Mouse (Mus musculus) lung, postnatal 10 days (tissue): ENCODE results near the gene Spire2.
"Not testable (repeated sequence)": the region's sequence is repeated elsewhere in the genome, so short reads cannot be mapped to it uniquely, and the experiment has no call there.

Experiments used
- DNase-seq: peaks from one replicate; pipeline ENCODE4 v3.0.0; 2021

Spire2 gene

DNA sequence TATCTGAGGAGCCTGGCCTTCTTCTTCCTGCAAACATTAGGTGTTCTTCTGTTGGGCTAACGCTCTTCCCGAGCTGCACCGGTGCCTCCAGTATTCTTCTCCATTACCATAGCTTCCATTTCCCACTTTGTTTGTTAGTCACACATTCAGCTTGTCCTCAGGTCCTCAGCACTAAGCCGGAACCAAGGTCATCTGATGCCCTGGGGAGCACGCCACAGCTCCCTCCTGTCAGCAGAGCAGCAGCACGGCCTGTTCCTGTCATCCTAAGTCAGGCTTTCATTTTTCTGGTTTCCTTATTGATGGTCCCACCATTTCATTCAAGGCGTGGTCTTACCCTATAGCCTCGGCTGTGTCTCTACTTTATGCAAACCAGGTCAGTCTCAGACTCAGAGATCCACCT, 55.3 kb downstream of the Spire2 start:
- DNase-seq = no peak

DNA sequence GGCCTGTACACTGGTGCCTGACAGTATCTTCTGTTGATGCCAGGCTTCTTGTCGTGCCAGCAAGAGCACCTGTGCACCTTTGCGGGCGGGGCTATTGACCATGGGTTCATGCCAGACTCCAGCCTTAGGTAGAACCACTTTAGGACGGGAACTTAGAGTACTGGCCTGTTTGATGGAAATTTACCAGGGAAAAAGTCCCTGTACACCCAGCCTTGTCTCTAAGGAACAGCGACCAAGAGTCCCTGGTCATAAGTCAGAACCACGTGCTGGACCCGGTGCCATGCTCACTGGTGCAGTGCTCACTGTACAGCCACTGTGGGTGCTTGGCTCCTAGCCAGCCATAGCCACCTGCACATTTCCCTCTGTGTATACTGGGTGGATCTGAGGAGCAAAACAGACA, 56.5 kb downstream of the Spire2 start:
- DNase-seq = no peak

GRCm38 (mm10) chr8:123398308-123398707, 65.8 kb downstream of the Spire2 start:
- no peak for DNase-seq

DNA sequence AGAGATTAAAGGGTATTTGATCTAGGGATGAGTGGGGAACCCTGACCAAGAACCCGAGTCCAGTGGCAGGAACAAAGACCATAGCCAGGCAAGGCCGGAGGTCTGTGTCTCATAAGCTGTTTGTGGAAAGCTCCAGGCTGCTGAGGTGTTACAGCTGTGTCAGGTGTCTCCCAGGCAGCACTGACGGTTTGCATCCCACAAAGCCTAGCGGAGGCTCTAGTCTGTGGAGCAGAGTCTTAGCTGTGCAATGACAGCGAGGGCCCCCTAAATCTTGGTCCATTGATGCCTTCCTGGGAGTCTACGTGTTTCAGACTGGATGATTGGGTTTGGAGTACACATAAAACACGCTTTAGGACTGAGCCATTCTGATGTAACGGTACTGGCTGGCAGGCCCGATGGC, 69.4 kb downstream of the Spire2 start:
- no peak for DNase-seq

GRCm38 (mm10) chr8:123402730-123403326, 70.3 kb downstream of the Spire2 start:
- DNase-seq = no peak

GRCm38 (mm10) chr8:123404521-123404920, 72.0 kb downstream of the Spire2 start:
- no peak for DNase-seq

- DNase-seq = peak; percentile 75
Measured at GRCm38 (mm10) chr8:123406786-123407185, 74.3 kb downstream of the Spire2 start, which contains the start of gene Mc1r. Mc1r (plus strand) TSS chr8:123407107.

DNA sequence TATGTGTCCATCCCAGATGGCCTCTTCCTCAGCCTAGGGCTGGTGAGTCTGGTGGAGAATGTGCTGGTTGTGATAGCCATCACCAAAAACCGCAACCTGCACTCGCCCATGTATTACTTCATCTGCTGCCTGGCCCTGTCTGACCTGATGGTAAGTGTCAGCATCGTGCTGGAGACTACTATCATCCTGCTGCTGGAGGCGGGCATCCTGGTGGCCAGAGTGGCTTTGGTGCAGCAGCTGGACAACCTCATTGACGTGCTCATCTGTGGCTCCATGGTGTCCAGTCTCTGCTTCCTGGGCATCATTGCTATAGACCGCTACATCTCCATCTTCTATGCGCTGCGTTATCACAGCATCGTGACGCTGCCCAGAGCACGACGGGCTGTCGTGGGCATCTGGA, 75.1 kb downstream of the Spire2 start:
- DNase-seq = no peak

DNA sequence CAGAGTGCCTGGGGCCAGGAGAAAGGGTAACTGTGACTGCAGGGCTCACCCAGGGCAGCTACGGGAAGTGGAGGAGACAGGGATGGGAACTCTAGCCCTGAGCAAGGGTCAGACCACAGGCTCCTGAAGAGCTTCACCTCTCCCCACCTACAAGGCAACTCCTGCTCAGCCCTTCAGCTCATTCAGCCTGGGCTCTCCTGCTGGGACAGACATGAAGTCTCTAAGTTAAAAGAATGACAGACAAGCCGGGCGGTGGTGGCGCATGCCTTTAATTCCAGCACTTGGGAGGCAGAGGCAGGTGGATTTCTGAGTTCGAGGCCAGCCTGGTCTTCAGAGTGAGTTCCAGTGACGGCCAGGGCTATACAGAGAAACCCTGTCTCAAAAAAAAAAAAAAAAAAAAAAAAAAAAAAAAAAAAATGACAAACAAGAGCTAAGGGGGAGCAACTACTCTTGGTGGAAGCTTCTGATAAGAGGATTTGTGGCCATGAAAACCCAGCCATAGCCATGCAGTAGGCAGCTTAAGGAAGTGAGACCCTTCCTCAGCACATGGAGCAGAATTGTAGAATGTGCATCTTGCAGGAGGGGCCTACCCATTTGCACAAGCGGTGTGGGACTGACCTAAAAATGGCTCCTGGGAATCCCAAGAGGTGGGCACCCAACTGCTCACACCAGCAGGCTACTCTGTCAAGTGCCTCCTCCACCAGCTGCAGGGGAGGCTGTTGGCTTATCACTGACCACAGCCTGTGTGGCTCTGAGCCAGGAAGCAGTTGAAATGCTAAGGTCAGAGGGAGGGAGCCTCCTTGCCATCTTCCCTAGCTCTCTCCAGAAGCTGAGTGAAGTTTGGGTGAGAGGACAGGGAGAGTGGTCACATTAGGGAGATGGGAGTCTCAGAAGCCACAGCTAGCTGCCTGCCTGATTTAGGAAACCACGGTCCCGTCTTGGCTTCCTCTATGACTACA, 76.4 kb downstream of the Spire2 start:
- DNase-seq = no peak

- peak; percentile 36 for DNase-seq
Measured at GRCm38 (mm10) chr8:123410049-123410587, 77.6 kb downstream of the Spire2 start.

- no peak for DNase-seq
Measured at GRCm38 (mm10) chr8:123410788-123411187, 78.3 kb downstream of the Spire2 start.

DNA sequence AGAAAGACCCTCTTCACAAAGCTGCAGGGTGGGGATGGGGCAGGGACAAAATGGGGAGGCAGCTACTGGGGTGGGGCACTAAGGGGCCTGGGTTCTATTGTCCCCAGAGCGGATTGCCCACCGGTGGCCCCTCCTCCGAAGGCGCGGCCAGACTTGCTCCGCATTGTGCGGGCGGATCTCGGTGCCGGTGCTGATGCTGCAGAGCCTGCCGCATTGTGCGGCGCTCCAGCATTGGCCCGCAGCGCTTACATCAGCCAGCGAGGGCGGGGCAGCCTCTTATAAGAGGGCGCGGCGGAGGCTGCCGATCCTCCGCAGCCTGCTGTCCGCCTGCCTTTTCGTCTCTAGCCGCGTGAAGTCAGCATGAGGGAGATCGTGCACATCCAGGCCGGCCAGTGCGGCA, 78.7 kb downstream of the Spire2 start, which contains the start of gene Tubb3:
Tubb3 (plus strand) TSS at position 179 of the 400 bp plus-strand sequence.
- DNase-seq = no peak

GRCm38 (mm10) chr8:123411781-123412327, 79.3 kb downstream of the Spire2 start:
- no peak for DNase-seq

- no peak for DNase-seq
Measured at GRCm38 (mm10) chr8:123412560-123413170, 80.2 kb downstream of the Spire2 start.

DNA sequence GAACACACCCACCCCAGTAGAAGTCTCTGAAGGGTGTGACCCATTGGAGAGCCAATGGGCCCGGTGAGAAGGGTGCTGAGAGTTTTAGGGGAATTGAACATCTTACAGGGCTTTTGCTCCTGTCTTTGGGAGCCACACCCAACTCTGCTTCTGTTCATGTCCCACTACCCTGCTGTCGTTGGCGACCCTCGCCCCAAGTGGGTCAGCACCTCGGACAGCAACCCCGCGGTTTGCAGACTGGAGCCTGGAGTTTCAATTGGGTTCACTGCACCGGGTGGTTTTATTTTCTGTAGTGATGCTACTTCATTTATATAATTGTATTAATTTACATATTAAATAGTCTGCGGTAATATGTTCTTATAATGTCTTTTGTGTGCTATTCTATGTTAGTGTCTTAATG, 81.7 kb downstream of the Spire2 start:
- no peak for DNase-seq

- not testable (repeated sequence) for DNase-seq
Measured at GRCm38 (mm10) chr8:123414997-123415696, 82.6 kb downstream of the Spire2 start.

- no peak for DNase-seq
Measured at GRCm38 (mm10) chr8:123415967-123416943, 83.7 kb downstream of the Spire2 start.

DNA sequence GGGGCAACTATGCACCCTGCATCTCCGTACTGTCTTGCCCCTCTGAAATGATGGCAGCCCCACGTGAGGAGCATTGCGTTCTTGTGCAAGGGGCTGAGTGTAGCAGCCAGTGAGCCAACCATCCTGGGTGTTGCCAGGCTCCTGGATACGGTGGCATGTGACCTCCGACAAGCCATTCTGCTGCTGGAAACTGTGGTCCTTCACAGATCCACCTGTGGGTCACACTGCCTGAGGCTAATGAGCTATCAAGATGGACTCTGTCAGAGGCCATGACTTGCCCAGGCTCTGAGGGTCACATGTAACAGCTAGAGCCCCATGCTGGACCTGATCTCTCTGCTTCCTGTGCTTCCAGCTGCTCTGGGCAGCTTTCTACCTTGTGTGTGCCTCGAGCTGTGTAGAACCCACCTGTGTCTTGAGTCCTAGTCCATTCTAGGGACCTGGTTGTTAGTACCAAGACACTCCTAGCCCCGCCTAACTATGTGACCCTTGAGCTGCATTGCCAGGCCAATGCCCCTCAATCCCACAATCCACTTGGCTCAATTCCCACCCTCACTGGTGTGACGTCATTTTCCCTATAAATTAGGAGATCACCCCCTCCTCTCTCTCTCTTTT, 84.5 kb downstream of the Spire2 start:
- no peak for DNase-seq
